Comparison of ENCODE assay signal across 33 mouse cellular contexts in genomic region chr8:66869211-66869932, GRCm38 (mm10). TPM values are rescaled to one million over a fixed set of nuclear protein-coding genes. Genes with fewer than 3 reads are reported as not detected.
DNase-seq lines count a peak whose midpoint lies in the region; ATAC-seq lines count a peak whose summit lies in the region.
"Had no signal": no experiment of that assay in that cellular context is flagged by ENCODE, and none has a peak within 500 bp of the region (broad histone marks: within the 10 kb centered on the region; RNA-seq: fewer than 3 reads in every experiment).

No protein-coding gene starts in this region.

- H3K4me3 ChIP-seq in intestine, embryonic 16.5 days (ENCODE audit: low read length) = no peak overlapping the region
- H3K4me3 ChIP-seq in intestine, embryonic 15.5 days (replicated peaks) = no peak overlapping the region
- H3K4me3 ChIP-seq: forebrain, embryonic 13.5 days; heart, embryonic 10.5 days; heart, embryonic 15.5 days; hindbrain, embryonic 12.5 days; limb, embryonic 10.5 days; limb, embryonic 15.5 days; liver, embryonic 13.5 days; neural tube, embryonic 13.5 days had no signal

- H3K9me3 ChIP-seq in intestine, embryonic 16.5 days (ENCODE audit: control insufficient read depth, low read length) = no peaks in the 10 kb centered on the region
- H3K9me3 ChIP-seq in intestine, embryonic 15.5 days = no peaks in the 10 kb centered on the region
- H3K9me3 ChIP-seq: forebrain, embryonic 13.5 days; heart, embryonic 10.5 days; heart, embryonic 15.5 days; hindbrain, embryonic 12.5 days; limb, embryonic 10.5 days; limb, embryonic 15.5 days; liver, embryonic 13.5 days; neural tube, embryonic 13.5 days had no signal

- no peaks in the 10 kb centered on the region for H3K27me3 ChIP-seq in intestine, embryonic 16.5 days (replicated peaks; ENCODE audit: control insufficient read depth, insufficient read depth, low read length)
- no peaks in the 10 kb centered on the region for H3K27me3 ChIP-seq in intestine, embryonic 15.5 days (replicated peaks)
- H3K27me3 ChIP-seq: CH12.LX; forebrain, embryonic 13.5 days; heart, embryonic 15.5 days; hindbrain, embryonic 12.5 days; limb, embryonic 15.5 days; liver, embryonic 13.5 days; neural tube, embryonic 13.5 days had no signal

- no peak overlapping the region for H3K4me2 ChIP-seq in intestine, embryonic 16.5 days (ENCODE audit: low read depth, low read length)
- H3K4me2 ChIP-seq in intestine, embryonic 15.5 days (replicated peaks) = no peak overlapping the region
- H3K4me2 ChIP-seq: forebrain, embryonic 13.5 days; heart, embryonic 15.5 days; hindbrain, embryonic 12.5 days; limb, embryonic 15.5 days; liver, embryonic 13.5 days; midbrain, embryonic 11.5 days; neural tube, embryonic 13.5 days had no signal

- no peaks in the 10 kb centered on the region for H3K36me3 ChIP-seq in intestine, embryonic 16.5 days (ENCODE audit: control insufficient read depth, insufficient read depth, low read length)
- H3K36me3 ChIP-seq in intestine, embryonic 15.5 days = no peaks in the 10 kb centered on the region
- H3K36me3 ChIP-seq: heart, embryonic 15.5 days had no signal

- no peaks in the 10 kb centered on the region; the same call in 1 of the 2 replicates for H3K4me1 ChIP-seq in intestine, embryonic 16.5 days (ENCODE audit: control insufficient read depth, insufficient read depth, low read length)
- no peaks in the 10 kb centered on the region for H3K4me1 ChIP-seq in intestine, embryonic 15.5 days (replicated peaks)
- H3K4me1 ChIP-seq: forebrain, embryonic 13.5 days; heart, embryonic 10.5 days; heart, embryonic 15.5 days; limb, embryonic 10.5 days; limb, embryonic 15.5 days; liver, embryonic 13.5 days; neural tube, embryonic 13.5 days had no signal

- 24% methylated on average over 1 of the region's 1 CpGs for WGBS in intestine, embryonic 16.5 days
- WGBS in intestine, embryonic 15.5 days = 44% methylated on average over 1 of the region's 1 CpGs

- no peak overlapping the region for H3K9ac ChIP-seq in intestine, embryonic 16.5 days (ENCODE audit: low read depth, low read length)
- H3K9ac ChIP-seq in intestine, embryonic 15.5 days = no peak overlapping the region
- H3K9ac ChIP-seq: forebrain, embryonic 13.5 days; heart, embryonic 15.5 days; hindbrain, embryonic 12.5 days; limb, embryonic 15.5 days; liver, embryonic 13.5 days; neural tube, embryonic 13.5 days had no signal

- H3K27ac ChIP-seq in intestine, embryonic 16.5 days (ENCODE audit: low read length) = no peak overlapping the region
- no peak overlapping the region for H3K27ac ChIP-seq in intestine, embryonic 15.5 days
- H3K27ac ChIP-seq: forebrain, embryonic 13.5 days; heart, embryonic 10.5 days; heart, embryonic 15.5 days; hindbrain, embryonic 12.5 days; hindbrain, postnatal 0 days; limb, embryonic 10.5 days; limb, embryonic 15.5 days; liver, embryonic 13.5 days; neural tube, embryonic 13.5 days had no signal

- ATAC-seq in intestine, embryonic 16.5 days = 0 out of 2 replicates have a peak, but pooled peaks have one; percentile 26
- ATAC-seq in intestine, embryonic 15.5 days = no peak
- ATAC-seq in megakaryocyte, adult 5-6 weeks (ENCODE audit: poor library complexity, severe bottlenecking) = peak; percentile 38; the same call in 1 of the 2 replicates
- no peak for ATAC-seq in monocyte, adult 5-6 weeks (replicated peaks; ENCODE audit: insufficient number of reproducible peaks, low FRiP score, low TSS enrichment, poor library complexity, severe bottlenecking)
- ATAC-seq: forebrain, embryonic 13.5 days; hindbrain, postnatal 0 days; intestine, postnatal 0 days; midbrain, embryonic 16.5 days had no signal

- peak; percentile 5 for DNase-seq in embryo, embryonic 10 days (ENCODE audit: low spot score)
- no peak for DNase-seq in embryo, embryonic 10.5 days (ENCODE audit: low spot score)
- DNase-seq in right cerebral cortex, adult 2 months (ENCODE audit: low spot score in 2 of 2) = no peak
- DNase-seq in thymus, postnatal 0 days (ENCODE audit: low spot score) = no peak
- DNase-seq: adrenal gland, adult 8-10 months; cerebellum, adult 2 months; cerebellum, postnatal 14 days; heart, postnatal 36 days; kidney, adult 9 months; kidney, postnatal 10 days; layer of hippocampus, adult 9-11 months; liver, embryonic 13.5 days; lung, adult 18-20 months; lung, postnatal 10 days; retina, postnatal 1 day; right cerebral cortex, postnatal 25 days; thymus, postnatal 25 days had no signal

RNA-seq across cellular contexts. Expression of gene Naf1, which starts 9.4 kb away (rescaled TPM):
- 1.4 and 1.8 TPM in 2 replicates for polyA plus RNA-seq in intestine, embryonic 16.5 days (2015; fragmentation: Nextera tagmentation; extraction: Ambion mirVana)
- 2.9 and 3.4 TPM in 2 replicates for polyA plus RNA-seq in intestine, embryonic 15.5 days (2015; fragmentation: Nextera tagmentation; extraction: Ambion mirVana)
- total RNA-seq in megakaryocyte, adult 5-6 weeks (2015) = 14.4 and 14.5 TPM in 2 replicates
- total RNA-seq in megakaryocyte, adult 5-6 weeks (2017) = 3.3 and 5.1 TPM in 2 replicates
- 4.6 and 5.0 TPM in 2 replicates for polyA plus RNA-seq in thymus, postnatal 0 days (2015; fragmentation: Nextera tagmentation; extraction: Ambion mirVana)
- total RNA-seq in monocyte, adult 5-6 weeks (2017) = 2.6 to 5.1 TPM (median 2.9 TPM) in 3 replicates

Comparison
In these comparisons a context has a peak if more than half of its experiments do, and no peak if none do; other contexts are left out.
1. ATAC-seq: peak in intestine, embryonic 16.5 days (single experiment) and megakaryocyte, adult 5-6 weeks (single experiment); none in intestine, embryonic 15.5 days (single experiment) and monocyte, adult 5-6 weeks (single experiment).